Mouse (Mus musculus) natural killer cell, adult 2 months (primary cell): ENCODE measurements around the gene Anapc11.

Experiments
- DNase-seq, 2 experiments: peaks; one replicate each; pipeline ENCODE4 v3.0.0; 2022; ENCODE audit warnings: low spot score in 2 of 2

Gene Anapc11

DNA sequence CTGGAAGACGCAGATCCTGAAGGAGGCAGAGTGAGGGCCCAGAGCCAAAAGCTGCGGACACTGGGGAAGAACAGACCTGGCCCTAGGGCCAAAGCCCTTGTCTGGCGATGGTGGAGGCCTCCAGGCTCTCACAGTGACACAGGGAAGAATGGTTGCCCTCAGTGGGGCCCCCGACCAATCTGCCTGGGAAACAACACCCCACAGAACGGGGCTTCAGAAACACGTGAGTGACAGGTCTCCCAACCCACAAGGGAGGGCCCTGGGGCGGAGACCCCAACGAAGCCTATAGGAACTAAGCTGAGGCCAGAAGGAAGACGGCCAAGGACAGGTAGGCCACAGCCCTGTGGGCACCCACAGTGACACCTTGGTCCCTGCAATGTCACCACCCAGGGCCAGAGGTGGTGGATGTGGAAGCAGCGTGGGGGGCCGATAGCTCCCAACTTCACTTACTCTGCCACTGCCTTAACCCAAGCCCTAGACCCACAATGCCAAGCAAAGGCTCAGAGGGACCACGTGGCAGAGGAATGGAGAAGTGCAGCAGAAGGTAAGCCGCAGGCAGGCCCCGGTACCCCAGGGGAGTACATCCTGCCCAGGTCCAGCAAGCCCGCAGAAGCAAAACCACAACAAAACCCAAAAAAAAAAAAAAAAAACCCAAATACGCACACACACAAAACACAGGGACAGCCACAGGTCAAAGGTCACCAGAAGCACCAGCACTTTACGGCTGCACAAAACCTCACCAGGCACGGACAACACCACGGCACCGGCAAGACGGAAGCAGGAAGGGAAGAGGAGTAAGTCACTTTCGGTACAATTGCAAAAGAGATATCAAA, 29.5 kb downstream of the Anapc11 start:
- DNase-seq, result peak; percentile 67 to 77

DNA sequence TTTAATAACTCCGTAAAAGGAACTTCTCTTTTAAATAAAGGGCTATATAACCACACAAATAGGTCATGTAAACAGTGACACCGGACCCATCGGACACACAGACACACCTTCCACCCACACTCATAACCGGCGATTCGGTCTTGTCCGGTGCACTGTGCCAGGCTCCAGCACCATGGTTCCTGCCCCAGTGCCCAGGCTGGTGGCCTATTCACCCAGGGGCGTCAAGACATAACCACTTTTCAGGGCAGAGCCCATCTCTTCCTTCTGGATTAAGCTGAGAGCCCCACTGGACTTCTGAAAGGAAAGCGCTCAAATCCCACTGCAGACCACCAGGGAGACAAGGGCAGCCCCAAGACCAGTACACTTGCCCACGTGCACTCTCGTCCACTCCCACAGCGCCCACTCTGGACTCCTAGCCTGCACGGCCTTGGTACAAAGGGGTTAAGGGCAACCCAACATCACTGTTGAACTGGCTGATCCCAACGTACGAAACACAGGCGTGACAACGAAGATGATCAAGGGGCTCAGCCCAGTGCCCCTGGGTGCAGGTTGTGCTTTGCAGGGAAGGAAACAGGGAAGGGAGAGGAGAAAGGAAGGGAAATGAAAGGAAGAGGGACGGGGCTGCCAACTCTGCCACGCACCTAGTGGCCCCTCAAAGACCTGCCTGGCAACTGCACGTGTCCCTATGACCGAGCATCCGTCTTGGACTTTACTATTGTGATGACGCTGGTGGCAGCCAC, 30.6 kb downstream of the Anapc11 start:
- DNase-seq, result no peak

DNA sequence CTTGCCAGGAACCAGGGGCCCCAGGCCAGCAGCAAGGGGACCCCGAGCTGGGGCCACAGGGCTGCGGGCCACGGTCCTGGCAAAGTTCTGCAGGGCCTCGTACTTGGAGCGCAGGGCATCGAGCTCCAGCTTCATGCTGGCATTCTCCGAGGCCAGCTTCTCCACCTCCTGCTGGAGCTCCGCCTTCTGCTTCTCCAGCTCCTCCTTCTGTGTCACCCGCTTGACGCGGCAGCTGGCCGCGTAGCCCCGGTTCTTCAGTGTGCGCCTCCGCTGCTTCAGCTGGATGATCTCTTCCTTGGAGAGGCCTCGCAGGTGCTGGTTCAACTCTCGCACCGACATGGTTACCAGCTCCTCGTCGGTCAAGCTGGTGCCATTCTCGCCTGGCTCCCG, 31.1 kb downstream of the Anapc11 start:
- DNase-seq, result peak; percentile 53 to 55

DNA sequence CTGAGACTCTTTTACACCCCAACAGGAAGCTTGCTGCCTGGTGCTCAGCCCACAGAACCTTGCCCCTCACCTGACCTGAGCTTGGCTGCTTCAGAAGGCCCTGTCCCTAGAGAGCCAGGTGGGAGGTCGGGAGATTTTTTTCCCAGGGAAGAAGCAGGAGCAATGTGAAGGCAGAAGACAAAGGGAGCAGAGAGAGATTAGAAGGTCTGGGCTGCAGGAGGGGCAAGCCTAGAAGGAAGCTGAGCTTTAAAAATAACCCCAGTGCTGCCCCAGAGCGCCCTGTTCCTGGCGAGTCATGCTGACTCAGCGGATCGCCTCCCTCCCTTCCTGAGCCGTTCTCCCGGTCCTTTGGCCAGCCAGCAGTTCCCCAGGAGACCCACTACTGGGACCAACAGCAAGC, 31.7 kb downstream of the Anapc11 start:
- no peak for DNase-seq

DNA sequence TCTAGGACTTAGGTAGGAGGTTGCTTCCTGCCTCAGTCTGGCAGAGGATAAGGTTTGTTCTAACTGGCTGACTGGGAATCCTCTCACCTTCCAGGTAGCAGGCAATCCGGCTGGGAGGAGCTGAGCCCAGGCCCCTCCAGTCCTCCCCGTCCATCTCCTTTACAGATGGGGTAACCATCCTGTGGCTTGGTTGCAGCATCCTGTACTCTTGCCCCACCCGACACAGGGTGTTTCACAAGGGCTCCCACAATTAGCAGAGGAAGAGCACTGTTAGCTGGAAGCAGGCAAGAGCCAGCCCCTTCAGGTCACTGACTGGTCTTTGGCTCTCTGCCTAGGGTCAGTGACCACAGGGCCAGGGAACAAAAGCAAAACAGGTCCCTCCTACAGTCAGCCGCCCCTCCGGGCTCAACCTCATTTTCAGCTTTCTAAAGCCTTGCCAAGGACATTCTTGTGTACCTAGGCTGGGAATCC, 32.2 kb downstream of the Anapc11 start:
- DNase-seq, result peak in 1 of 2 experiments; percentile 37

DNA sequence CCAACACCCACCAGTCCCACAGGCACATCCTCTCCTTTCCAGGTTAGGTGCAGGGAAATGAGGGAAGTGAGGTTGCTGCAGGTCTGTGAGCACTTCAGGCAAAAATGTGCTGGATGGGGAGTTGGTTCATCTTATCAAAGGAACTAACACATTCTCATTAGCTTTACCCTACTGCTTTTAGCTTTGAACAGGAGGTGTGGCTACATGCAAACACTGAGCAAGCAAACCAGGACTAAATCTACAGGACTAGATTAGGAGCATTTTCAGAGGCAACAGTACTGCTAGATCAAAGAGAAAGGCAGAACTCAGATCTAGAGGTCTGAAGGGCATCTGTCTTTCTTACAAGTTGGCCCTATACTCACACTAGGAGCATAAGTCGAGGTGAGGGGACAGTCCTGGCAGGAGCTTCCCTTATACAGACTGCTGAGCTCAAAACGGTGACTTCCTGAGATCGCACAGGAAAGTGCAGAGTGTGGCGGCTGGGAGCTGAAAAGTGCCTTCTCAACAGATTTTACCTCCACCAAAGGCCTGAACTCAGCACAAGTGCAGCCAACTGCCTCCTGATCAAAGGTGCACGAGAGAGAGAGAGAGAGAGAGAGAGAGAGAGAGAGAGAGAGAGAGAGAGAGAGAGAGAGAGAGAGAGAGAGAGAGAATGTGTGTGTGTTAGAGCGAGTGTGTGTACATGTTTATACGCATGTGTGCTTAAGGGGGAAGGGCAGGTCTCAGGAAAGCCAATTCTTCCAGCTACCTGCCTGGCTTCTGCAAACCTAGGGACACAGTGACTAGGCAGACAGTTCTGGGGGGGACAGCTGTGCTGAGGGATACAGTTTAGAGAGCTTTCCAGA, 32.9 kb downstream of the Anapc11 start:
- DNase-seq, result no peak

DNA sequence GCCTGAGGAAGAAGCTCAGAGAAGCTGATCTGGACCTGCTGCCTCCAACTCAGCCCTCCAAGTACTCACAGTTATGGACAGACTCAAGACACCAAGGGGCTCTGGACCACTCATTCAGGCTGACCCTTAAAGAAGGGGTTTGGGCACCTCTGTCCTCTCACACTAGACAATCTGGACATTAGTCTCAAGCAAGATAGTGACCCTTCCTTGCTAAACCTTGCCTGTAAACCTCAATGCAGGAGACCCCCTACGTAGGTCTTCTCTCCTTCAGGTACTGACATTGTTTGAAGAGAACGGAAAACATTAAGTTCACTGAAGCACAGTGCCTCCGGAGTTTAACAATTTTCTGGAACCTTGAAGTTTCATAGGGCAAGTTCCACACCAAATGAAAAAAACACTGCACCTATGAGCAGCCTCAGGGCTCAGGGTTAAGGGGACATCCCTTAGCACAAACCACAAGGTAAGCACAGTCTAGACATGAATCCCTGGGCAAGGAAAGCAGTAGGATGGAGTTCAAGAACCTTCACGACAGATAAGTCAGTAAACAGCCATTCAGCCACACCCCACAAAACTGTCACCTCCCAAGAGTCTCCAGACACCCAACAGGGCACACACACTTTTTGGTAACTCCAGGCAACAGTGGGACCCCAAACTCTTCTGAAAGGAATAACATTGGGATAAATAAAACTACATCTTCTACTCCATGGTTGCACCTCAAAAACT, 33.7 kb downstream of the Anapc11 start:
- no peak for DNase-seq

DNA sequence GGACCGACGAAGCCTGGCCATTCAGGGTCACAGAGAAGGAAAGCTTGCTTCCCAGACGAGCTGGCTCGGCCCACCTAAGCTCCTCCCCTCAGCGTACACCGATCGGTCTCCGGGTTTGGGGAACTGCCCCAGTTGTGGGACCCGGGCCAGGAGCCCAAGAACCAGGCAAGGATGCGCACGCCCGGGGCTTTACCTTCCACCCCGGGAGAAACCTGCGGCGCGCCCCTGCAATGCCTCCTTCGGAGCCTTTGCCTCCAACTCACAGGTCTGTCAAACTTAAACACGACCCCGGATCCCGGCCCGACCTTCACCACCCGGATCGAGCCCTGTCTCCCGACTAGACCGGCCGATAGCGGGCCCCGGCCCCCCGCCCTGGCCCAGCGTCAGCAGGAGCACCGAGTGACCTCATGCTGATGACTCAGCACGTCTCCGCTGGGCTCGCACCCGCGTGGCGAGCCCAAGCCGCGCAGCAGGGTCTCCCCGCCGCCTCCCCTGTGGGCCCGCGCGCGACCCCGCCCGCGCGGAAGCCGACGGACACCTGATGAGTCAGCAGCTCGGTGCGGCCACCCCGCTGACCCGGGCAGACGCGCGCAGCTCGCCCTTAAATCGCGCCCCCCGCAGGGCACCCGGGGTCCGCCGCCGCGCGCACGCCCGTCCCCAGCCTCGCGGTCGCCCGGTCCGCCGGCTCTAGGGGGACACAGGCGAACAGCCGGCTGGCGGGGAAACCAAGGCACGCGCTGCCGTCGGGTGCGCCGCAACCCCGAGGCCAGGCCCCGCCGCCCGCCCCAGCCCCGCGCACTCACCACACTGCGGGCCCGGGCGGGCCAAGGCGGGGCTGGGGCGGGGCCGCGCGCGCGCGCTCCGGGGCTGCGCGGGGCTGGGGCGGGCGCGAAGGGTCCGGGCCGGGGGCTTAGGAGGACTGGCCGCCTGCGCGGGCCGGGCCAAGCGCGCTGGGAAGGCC, 34.6 kb downstream of the Anapc11 start:
- DNase-seq, result peak; percentile 66 to 67

DNA sequence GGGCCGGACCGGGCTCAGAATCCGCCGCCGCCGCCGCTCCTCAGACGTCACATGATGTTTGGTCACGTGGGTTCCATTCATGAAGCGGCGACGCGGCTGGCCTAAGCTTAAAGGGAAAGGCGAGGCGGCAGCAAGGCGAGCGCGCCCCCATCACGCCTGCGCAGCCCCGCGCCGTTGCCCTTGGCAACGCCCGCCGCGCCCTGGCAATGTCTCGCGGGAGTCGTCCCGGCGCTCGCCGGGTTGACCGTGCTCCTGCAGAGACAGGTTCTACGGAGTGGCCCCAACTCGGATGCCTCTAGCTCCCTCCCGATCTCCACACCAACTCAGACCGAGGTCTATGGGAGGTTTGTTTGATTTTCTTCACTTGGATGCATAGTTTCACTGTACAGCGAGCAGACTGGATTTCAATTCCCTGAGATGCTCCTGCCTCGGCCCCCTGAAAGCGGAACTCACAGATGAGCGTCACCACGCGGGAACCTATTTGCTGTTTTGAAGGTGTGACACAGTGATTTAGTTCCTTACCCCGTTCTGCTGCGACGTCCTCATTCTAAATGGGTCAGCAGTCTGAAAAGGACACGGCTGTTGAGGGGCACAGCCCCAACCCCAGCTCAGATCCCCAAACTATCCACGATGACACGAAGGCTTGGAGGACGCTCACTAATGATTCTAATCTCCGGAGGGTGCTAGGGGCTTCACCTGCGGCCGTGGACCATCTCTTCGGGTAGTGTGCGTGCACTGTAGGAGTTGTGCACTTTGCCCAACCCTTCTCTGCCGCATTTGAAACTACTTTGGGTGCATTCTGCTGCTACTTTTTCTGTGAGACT, 35.5 kb downstream of the Anapc11 start, which contains the start of gene Mafg:
Mafg (minus strand) TSS at position 81 of the 824 bp plus-strand sequence.
- DNase-seq, result peak; percentile 85 to 88

DNA sequence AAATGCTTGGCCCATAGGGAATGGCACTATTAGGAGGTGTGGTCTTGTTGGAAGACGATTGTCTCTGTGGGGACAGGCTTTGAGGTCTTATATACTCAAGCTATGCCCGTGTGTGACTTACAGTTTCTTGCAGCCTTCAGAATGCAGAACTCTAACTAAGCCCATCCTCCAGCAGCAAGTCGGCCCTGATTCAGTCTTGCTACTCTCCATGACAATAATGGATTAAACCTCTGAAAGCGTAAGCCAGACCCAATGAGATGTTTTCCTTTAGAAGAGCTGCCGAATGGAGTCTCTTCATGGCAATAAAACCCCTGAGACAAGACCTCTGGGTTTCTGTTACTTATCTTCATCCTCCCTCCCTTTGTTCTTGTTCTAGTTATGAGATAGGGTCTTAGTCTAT, 36.6 kb downstream of the Anapc11 start:
- DNase-seq, result no peak

DNA sequence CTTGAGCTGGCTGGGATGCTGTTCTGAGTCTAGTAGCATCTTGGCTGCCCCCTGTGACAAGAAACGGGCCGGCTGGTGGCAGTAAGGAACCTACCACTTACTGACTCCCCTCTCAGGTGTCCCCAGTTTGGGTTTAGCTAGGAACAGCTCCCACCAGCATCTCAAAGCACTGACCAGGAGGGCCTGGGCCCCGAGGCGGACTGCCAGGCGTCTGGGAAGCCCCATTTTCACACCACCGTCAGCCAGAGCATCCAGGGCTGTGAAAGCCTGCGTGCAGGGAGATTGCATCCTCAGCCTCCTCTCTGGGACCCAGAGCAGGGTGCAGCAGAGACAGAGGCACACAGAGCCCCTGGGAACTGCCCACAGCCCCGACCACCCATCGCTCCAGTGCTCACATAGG, 43.0 kb downstream of the Anapc11 start:
- DNase-seq, result no peak

DNA sequence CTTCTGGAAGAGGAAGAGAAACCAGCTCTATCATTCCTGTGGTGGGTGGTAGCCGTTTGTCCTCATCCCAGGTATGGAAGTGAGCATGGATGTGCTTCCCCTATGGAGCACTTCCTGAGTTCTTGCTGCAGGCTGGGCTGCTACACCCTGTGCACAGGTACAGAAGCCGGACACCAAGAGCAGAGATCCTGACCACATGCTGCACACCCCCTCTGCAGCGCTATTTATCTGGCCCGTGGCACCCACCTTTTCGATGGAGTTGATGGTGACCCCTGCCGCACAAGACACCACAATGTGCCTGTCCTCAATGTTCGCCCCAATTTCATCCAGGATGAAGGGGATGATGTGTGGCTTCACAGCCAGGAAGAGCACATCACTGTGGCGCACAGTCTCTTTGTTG, 43.6 kb downstream of the Anapc11 start:
- no peak for DNase-seq

DNA sequence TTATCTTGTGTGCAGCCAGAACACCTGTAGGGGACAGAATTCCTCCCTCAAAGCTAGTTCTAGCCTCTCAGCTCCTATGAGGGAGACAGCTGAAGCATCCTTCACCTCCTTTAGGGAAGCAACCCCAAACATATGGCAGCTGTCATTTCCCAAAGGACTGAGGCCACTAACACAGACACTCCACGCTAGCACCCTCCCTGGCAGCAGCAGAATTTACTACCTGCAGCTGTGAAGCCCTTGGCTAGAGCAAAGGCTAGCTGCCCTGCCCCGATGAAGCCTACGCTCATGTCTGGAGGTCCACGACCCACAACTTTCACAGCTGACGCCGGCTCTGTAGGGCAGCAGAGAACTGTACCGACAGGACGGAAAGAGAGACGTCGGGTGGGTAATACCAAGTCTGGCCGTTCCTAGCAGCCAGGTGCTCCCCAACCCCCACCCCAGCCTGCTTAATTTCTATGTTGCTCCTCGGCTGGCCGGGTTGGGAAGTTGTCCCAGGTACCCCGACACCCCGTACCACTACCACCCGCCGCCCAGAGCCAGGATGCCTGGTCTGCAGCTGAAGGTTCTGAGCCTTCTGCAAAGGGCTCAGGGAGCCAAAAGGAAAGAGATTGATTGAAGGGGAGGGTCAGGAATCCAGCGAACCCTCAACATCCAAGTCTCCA, 44.8 kb downstream of the Anapc11 start:
- DNase-seq, result no peak

DNA sequence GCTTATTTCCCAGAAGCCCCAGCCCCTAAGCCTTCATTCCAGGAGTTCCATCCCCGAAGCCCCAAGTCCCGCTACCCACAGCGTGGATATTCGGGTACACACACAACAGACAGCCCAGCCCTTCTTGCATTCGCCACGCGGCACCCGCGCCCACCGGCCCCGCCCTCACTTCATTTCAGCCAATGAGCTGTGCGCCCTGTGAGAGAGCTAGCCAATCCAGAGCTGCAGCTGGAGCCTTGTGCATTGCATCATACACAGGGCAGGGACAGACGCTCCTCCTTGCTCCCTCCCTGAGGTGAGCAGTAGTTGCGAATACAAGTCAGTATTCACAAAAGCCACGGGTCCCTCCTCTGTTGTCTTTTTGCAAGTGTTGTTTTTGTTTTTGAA, 45.4 kb downstream of the Anapc11 start, which contains the start of gene Pycr1:
Pycr1 (minus strand) TSS at position 169 of the 387 bp plus-strand sequence.
- DNase-seq, result peak; percentile 83 to 87

DNA sequence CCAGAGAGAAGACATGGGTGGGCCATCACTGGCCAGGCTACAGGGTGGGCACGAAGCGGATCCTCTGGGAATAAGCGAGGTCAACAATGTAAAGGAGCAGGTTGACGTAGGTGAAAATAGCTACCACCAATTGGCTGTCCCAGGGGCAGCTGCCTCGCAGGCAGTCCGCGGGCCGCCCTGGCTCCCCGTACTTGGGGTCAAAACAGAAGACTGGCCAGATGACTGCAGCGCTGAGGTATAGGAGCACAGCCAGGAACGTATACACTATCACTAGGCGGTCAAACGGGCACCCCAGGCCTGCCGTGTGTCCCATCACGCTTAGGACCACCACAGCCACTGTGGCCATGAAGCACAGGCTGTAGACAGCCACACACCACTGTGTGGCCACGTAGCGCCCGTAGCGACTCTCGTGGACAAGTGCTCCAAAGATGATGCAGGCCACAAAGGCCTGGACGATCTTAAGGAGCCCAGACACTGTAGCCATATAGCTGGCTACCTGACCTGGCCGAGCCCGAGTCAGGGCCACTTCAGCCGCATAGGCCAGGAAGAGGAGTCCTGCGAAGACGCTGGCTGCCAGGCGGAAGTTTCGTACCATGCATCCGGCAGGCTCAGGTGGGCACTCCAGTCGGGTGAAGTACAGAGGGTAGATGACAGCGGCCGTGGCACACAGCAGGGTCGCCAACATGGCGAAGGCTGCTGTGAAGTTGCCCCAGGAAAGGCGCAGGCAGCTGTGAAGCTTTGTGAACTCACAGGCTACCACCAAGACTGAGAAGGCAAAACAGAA, 49.0 kb downstream of the Anapc11 start:
- DNase-seq, result no peak

DNA sequence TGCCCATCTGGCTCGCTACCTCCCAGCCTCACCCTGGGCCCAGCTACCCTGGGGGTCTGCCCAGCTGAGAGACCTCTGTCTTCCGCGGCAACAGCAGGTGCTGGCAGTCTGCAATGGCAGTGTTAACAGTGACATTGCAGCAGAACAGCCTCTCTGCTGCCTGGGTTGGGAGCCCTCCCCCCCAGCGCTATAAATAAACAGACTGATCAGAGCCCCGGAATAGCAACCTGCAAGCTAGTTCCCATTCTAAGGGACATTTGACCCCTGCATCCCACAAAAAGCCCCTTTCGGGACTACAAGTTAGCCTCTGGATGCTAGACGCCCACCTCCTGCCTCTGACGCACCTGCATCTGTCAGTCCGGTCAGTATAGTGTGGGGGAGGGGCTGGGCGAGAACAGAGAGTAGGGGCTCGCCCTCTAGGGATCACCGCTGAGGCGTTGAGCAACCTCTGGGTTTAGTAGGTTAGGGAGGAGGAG, 49.8 kb downstream of the Anapc11 start, which contains the start of gene Myadml2:
Myadml2 (minus strand) TSS at position 158 of the 476 bp plus-strand sequence.
- no peak for DNase-seq

DNA sequence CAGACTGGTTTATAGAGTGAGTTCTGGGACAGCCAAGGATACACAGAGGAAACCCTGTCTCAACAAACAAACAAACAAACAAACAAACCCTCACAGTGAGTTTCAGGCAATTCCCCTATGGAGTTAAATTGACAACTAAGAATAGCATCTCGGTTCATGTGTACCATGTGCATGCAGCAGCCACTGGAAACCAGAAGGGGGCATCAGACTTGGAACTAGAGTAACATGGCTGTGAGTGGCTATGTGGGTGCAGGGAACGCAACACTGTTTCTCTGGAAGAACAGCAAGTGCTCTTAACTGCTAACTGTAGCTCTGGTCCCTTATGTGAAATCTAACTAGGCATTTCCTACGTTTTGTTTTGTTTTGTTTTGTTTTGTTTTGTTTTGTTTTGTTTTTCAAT, 53.7 kb downstream of the Anapc11 start:
- no peak for DNase-seq

DNA sequence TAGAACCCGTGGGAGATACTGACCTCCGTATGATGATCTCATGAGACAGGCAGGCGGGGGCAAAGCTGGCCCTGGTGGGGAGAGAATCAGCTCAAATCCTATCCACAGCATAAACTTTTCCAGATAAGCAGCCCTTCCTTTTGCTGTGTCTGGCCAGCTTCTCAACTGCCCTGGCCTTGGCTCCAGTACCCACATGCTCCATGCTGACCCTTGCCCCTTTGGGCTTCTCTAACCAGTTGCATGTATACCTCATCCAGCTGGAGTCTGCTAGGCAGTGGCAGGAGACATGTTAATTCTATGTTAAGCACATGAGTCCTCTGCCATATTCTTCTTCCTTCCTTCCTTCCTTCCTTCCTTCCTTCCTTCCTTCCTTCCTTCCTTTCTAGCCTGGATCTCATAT, 56.5 kb downstream of the Anapc11 start:
- no peak for DNase-seq
